Mouse (Mus musculus): ENCODE measurements around the gene S100a1. TPM values are rescaled to one million over a fixed set of nuclear protein-coding genes. Genes with fewer than 3 reads are reported as not detected.

S100a1 gene
- polyA plus RNA-seq, 1 experiment from 2014 or later = 6.9 TPM

Other genes with a start within 250 kb of the S100a1 start
- 5.9 and 6.6 TPM in 2 replicates for gene Dennd4b, start 249.2 kb downstream of the S100a1 start, polyA plus RNA-seq (2015; fragmentation: Nextera tagmentation; extraction: Ambion mirVana)
- 15.1 and 16.0 TPM in 2 replicates for gene Gatad2b, start 221.2 kb downstream of the S100a1 start, polyA plus RNA-seq (2015; fragmentation: Nextera tagmentation; extraction: Ambion mirVana)
- gene Slc27a3, start 124.5 kb downstream of the S100a1 start, polyA plus RNA-seq (2015; fragmentation: Nextera tagmentation; extraction: Ambion mirVana) = 20.2 and 21.8 TPM in 2 replicates
- 29.1 and 32.6 TPM in 2 replicates for gene Ints3, start 80.8 kb downstream of the S100a1 start, polyA plus RNA-seq (2015; fragmentation: Nextera tagmentation; extraction: Ambion mirVana)
- 1.8 and 2.4 TPM in 2 replicates for gene Npr1, start 48.5 kb downstream of the S100a1 start, polyA plus RNA-seq (2015; fragmentation: Nextera tagmentation; extraction: Ambion mirVana)
- gene Ilf2, start 38.3 kb downstream of the S100a1 start, polyA plus RNA-seq (2015; fragmentation: Nextera tagmentation; extraction: Ambion mirVana) = 343 and 361 TPM in 2 replicates
- 87.9 and 89.1 TPM in 2 replicates for gene Snapin, start 23.4 kb downstream of the S100a1 start, polyA plus RNA-seq (2015; fragmentation: Nextera tagmentation; extraction: Ambion mirVana)
- gene Chtop, start 4.9 kb downstream of the S100a1 start, polyA plus RNA-seq (2015; fragmentation: Nextera tagmentation; extraction: Ambion mirVana) = 205 and 212 TPM in 2 replicates
- gene S100a13, start within 50 bp of the S100a1 start, polyA plus RNA-seq (2015; fragmentation: Nextera tagmentation; extraction: Ambion mirVana) = 7.7 and 9.9 TPM in 2 replicates
- gene S100a14, start 12.5 kb upstream of the S100a1 start, polyA plus RNA-seq (2015; fragmentation: Nextera tagmentation; extraction: Ambion mirVana) = not detected in 2 replicates
- gene S100a16, start 22.9 kb upstream of the S100a1 start, polyA plus RNA-seq (2015; fragmentation: Nextera tagmentation; extraction: Ambion mirVana) = 33.7 and 39.5 TPM in 2 replicates
- not detected in 2 replicates for gene S100a3, start 46.2 kb upstream of the S100a1 start, polyA plus RNA-seq (2015; fragmentation: Nextera tagmentation; extraction: Ambion mirVana)
- gene S100a2, start 75.9 kb upstream of the S100a1 start, polyA plus RNA-seq (2015; fragmentation: Nextera tagmentation; extraction: Ambion mirVana) = not detected in 2 replicates
- not detected in 2 replicates for gene Gm42674, start 87.5 kb upstream of the S100a1 start, polyA plus RNA-seq (2015; fragmentation: Nextera tagmentation; extraction: Ambion mirVana)
- 0.83 and 1.1 TPM in 2 replicates for gene S100a4, start 89.4 kb upstream of the S100a1 start, polyA plus RNA-seq (2015; fragmentation: Nextera tagmentation; extraction: Ambion mirVana)
- not detected in 2 replicates for gene S100a5, start 94.1 kb upstream of the S100a1 start, polyA plus RNA-seq (2015; fragmentation: Nextera tagmentation; extraction: Ambion mirVana)
- gene S100a6, start 98.5 kb upstream of the S100a1 start, polyA plus RNA-seq (2015; fragmentation: Nextera tagmentation; extraction: Ambion mirVana) = 19.7 and 25.0 TPM in 2 replicates
- gene S100a7a, start 139.6 kb upstream of the S100a1 start, polyA plus RNA-seq (2015; fragmentation: Nextera tagmentation; extraction: Ambion mirVana) = not detected in 2 replicates
- 2.8 and 4.7 TPM in 2 replicates for gene S100a8, start 154.6 kb upstream of the S100a1 start, polyA plus RNA-seq (2015; fragmentation: Nextera tagmentation; extraction: Ambion mirVana)
- gene S100a9, start 181.3 kb upstream of the S100a1 start, polyA plus RNA-seq (2015; fragmentation: Nextera tagmentation; extraction: Ambion mirVana) = 2.4 and 2.7 TPM in 2 replicates
- not detected in 2 replicates for gene Pglyrp4, start 212.5 kb upstream of the S100a1 start, polyA plus RNA-seq (2015; fragmentation: Nextera tagmentation; extraction: Ambion mirVana)